In the genomic region with DNA sequence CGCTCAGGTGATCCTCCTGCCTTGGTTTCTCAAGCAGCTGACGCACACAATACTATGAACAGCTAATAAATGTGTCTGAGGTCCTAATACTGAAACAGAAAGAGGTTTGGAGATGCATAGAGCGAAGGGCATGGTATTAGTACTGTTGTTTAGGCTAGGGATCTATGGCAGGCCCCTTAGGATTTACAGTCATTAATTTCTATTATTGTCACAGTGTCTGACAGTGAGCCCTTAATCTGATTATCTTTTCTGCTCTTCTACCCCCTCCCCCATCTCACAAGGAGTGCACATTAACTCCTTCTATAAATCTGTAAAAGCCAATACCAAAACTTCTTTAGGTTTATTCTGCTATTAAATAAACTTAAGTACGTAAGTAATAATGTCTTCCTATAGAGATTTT, we compare ENCODE assay signal across 24 mouse cellular contexts.
"Had no signal": no experiment of that assay in that cellular context is flagged by ENCODE, and none has a peak within 500 bp of the region (broad histone marks: within the 10 kb centered on the region; RNA-seq: fewer than 3 reads in every experiment).

No protein-coding gene starts in this region.

- H3K4me3 ChIP-seq: gastrocnemius, adult 2 months; heart, embryonic 10.5 days; heart, embryonic 12.5 days; hindbrain, embryonic 10.5 days; hindbrain, embryonic 12.5 days; intestine, embryonic 15.5 days; layer of hippocampus, adult 2 months; limb, embryonic 13.5 days had no signal

- H3K27me3 ChIP-seq: heart, embryonic 12.5 days; hindbrain, embryonic 12.5 days; intestine, embryonic 15.5 days; limb, embryonic 13.5 days had no signal

- ATAC-seq: hindbrain, embryonic 16.5 days; inflammation-experienced regulatory T-cells, adult 6 months; intestine, embryonic 15.5 days; intestine, postnatal 0 days had no signal

- H3K9ac ChIP-seq: heart, embryonic 12.5 days; hindbrain, embryonic 12.5 days; hindbrain, embryonic 14.5 days; intestine, embryonic 15.5 days; limb, embryonic 13.5 days had no signal

- H3K4me2 ChIP-seq: heart, embryonic 12.5 days; hindbrain, embryonic 12.5 days; hindbrain, embryonic 14.5 days; intestine, embryonic 15.5 days; limb, embryonic 13.5 days had no signal

- DNase-seq: gastrocnemius, adult 2 months; gastrocnemius, postnatal 10 days; gastrocnemius, postnatal 25 days; heart, adult 18-20 months; heart, postnatal 10 days; heart, postnatal 4 days; kidney, adult 18-20 months; kidney, adult 8-10 months; kidney, postnatal 10 days; kidney, postnatal 25 days; kidney, postnatal 4 days; layer of hippocampus, postnatal 36 days; left cerebral cortex, postnatal 4 days had no signal

- H3K9me3 ChIP-seq: heart, embryonic 10.5 days; heart, embryonic 12.5 days; hindbrain, embryonic 10.5 days; hindbrain, embryonic 12.5 days; intestine, embryonic 15.5 days; limb, embryonic 13.5 days had no signal

- H3K4me1 ChIP-seq: heart, embryonic 10.5 days; heart, embryonic 12.5 days; hindbrain, embryonic 10.5 days; hindbrain, embryonic 12.5 days; intestine, embryonic 15.5 days; limb, embryonic 13.5 days had no signal

- H3K36me3 ChIP-seq: heart, embryonic 10.5 days; heart, embryonic 12.5 days; hindbrain, embryonic 10.5 days; hindbrain, embryonic 12.5 days; intestine, embryonic 15.5 days; limb, embryonic 13.5 days had no signal

- H3K27ac ChIP-seq: gastrocnemius, adult 2 months; heart, embryonic 10.5 days; hindbrain, embryonic 10.5 days; hindbrain, embryonic 12.5 days; hindbrain, embryonic 14.5 days; intestine, embryonic 15.5 days; layer of hippocampus, adult 2 months; limb, embryonic 13.5 days had no signal
